Mouse (Mus musculus): ENCODE measurements around the gene Arnt2. TPM values are rescaled to one million over a fixed set of nuclear protein-coding genes. Genes with fewer than 3 reads are reported as not detected.

Gene Arnt2
- polyA plus RNA-seq, 1 experiment from 2014 or later: 1.9 TPM

GRCm38 (mm10) chr7:84261341-84261740 is 148.6 kb downstream of the Arnt2 start:
- 0 out of 2 replicates have a peak, but pooled peaks cover 2% of the 10 kb centered on the region for H3K4me1 ChIP-seq (ENCODE audit: control insufficient read depth, insufficient read depth, low read length)
- no peak overlapping the region for H3K9ac ChIP-seq (ENCODE audit: low read depth, low read length)
- H3K9me3 ChIP-seq (ENCODE audit: control insufficient read depth, low read length): no peaks in the 10 kb centered on the region
- H3K36me3 ChIP-seq (ENCODE audit: control insufficient read depth, insufficient read depth, low read length): no peaks in the 10 kb centered on the region
- H3K4me2 ChIP-seq (ENCODE audit: low read depth, low read length): no peak overlapping the region
- H3K4me3 ChIP-seq (ENCODE audit: low read length): no peak overlapping the region
- no peaks in the 10 kb centered on the region for H3K27me3 ChIP-seq (replicated peaks; ENCODE audit: control insufficient read depth, insufficient read depth, low read length)
- 77% methylated on average over 6 of the region's 6 CpGs for WGBS
- H3K27ac ChIP-seq (ENCODE audit: low read length): no peak overlapping the region
- no peak for ATAC-seq

GRCm38 (mm10) chr7:84260401-84260800 is 149.6 kb downstream of the Arnt2 start:
- Histone ChIP-seq H3K4me2 (ENCODE audit: low read depth, low read length) (no peak overlapping the region), H3K27ac (ENCODE audit: low read length) (no peak overlapping the region), H3K4me1 (ENCODE audit: control insufficient read depth, insufficient read depth, low read length) (0 out of 2 replicates have a peak, but pooled peaks cover 3% of the 10 kb centered on the region), H3K36me3 (ENCODE audit: control insufficient read depth, insufficient read depth, low read length) (no peaks in the 10 kb centered on the region), H3K4me3 (ENCODE audit: low read length) (no peak overlapping the region), H3K9ac (ENCODE audit: low read depth, low read length) (no peak overlapping the region), H3K9me3 (ENCODE audit: control insufficient read depth, low read length) (no peaks in the 10 kb centered on the region), H3K27me3 (replicated peaks; ENCODE audit: control insufficient read depth, insufficient read depth, low read length) (no peaks in the 10 kb centered on the region)
- no peak for ATAC-seq
- 83% methylated on average over 4 of the region's 4 CpGs for WGBS

GRCm38 (mm10) chr7:84259309-84259985 is 150.5 kb downstream of the Arnt2 start:
- 0 out of 2 replicates have a peak, but pooled peaks cover 3% of the 10 kb centered on the region for H3K4me1 ChIP-seq (ENCODE audit: control insufficient read depth, insufficient read depth, low read length)
- H3K9me3 ChIP-seq (ENCODE audit: control insufficient read depth, low read length): no peaks in the 10 kb centered on the region
- 55% methylated on average over 4 of the region's 4 CpGs for WGBS
- H3K4me3 ChIP-seq (ENCODE audit: low read length): no peak overlapping the region
- no peak overlapping the region for H3K9ac ChIP-seq (ENCODE audit: low read depth, low read length)
- no peaks in the 10 kb centered on the region for H3K36me3 ChIP-seq (ENCODE audit: control insufficient read depth, insufficient read depth, low read length)
- H3K27ac ChIP-seq (ENCODE audit: low read length): no peak overlapping the region
- H3K27me3 ChIP-seq (replicated peaks; ENCODE audit: control insufficient read depth, insufficient read depth, low read length): no peaks in the 10 kb centered on the region
- no peak for ATAC-seq
- H3K4me2 ChIP-seq (ENCODE audit: low read depth, low read length): no peak overlapping the region

GRCm38 (mm10) chr7:84256661-84257060 is 153.3 kb downstream of the Arnt2 start:
- H3K36me3 ChIP-seq (ENCODE audit: control insufficient read depth, insufficient read depth, low read length): no peaks in the 10 kb centered on the region
- 0 out of 2 replicates have a peak, but pooled peaks cover 3% of the 10 kb centered on the region for H3K4me1 ChIP-seq (ENCODE audit: control insufficient read depth, insufficient read depth, low read length)
- no peak overlapping the region for H3K4me3 ChIP-seq (ENCODE audit: low read length)
- H3K9me3 ChIP-seq (ENCODE audit: control insufficient read depth, low read length): no peaks in the 10 kb centered on the region
- H3K4me2 ChIP-seq (ENCODE audit: low read depth, low read length): no peak overlapping the region
- no peak for ATAC-seq
- H3K9ac ChIP-seq (ENCODE audit: low read depth, low read length): no peak overlapping the region
- no peaks in the 10 kb centered on the region for H3K27me3 ChIP-seq (replicated peaks; ENCODE audit: control insufficient read depth, insufficient read depth, low read length)
- 98% methylated on average over 3 of the region's 3 CpGs for whole genome bisulfite sequencing
- no peak overlapping the region for H3K27ac ChIP-seq (ENCODE audit: low read length)

- no peaks in the 10 kb centered on the region for H3K36me3 ChIP-seq (ENCODE audit: control insufficient read depth, insufficient read depth, low read length)
- H3K9ac ChIP-seq (ENCODE audit: low read depth, low read length): no peak overlapping the region
- H3K27ac ChIP-seq (ENCODE audit: low read length): no peak overlapping the region
- peak; percentile 48; the same call in 1 of the 2 replicates for ATAC-seq
- H3K27me3 ChIP-seq (replicated peaks; ENCODE audit: control insufficient read depth, insufficient read depth, low read length): no peaks in the 10 kb centered on the region
- H3K4me3 ChIP-seq (ENCODE audit: low read length): no peak overlapping the region
- H3K4me1 ChIP-seq (ENCODE audit: control insufficient read depth, insufficient read depth, low read length): 0 out of 2 replicates have a peak, but pooled peaks cover 3% of the 10 kb centered on the region
- H3K4me2 ChIP-seq (ENCODE audit: low read depth, low read length): no peak overlapping the region
- H3K9me3 ChIP-seq (ENCODE audit: control insufficient read depth, low read length): no peaks in the 10 kb centered on the region
- WGBS: 14% methylated on average over 1 of the region's 1 CpGs
Observed at GRCm38 (mm10) chr7:84256245-84256644, 153.7 kb downstream of the Arnt2 start.

- Histone ChIP-seq H3K9ac (ENCODE audit: low read depth, low read length) (no peak overlapping the region), H3K27me3 (replicated peaks; ENCODE audit: control insufficient read depth, insufficient read depth, low read length) (no peaks in the 10 kb centered on the region), H3K4me2 (ENCODE audit: low read depth, low read length) (no peak overlapping the region), H3K27ac (ENCODE audit: low read length) (no peak overlapping the region), H3K9me3 (ENCODE audit: control insufficient read depth, low read length) (no peaks in the 10 kb centered on the region), H3K4me3 (ENCODE audit: low read length) (no peak overlapping the region), H3K4me1 (ENCODE audit: control insufficient read depth, insufficient read depth, low read length) (0 out of 2 replicates have a peak, but pooled peaks cover 3% of the 10 kb centered on the region), H3K36me3 (ENCODE audit: control insufficient read depth, insufficient read depth, low read length) (no peaks in the 10 kb centered on the region)
- ATAC-seq: no peak
- WGBS: 71% methylated on average over 8 of the region's 8 CpGs
Observed at GRCm38 (mm10) chr7:84254916-84255315, 155.1 kb downstream of the Arnt2 start.

GRCm38 (mm10) chr7:84254311-84254710 is 155.7 kb downstream of the Arnt2 start:
- WGBS: 46% methylated on average over 3 of the region's 3 CpGs
- Histone ChIP-seq H3K4me2 (ENCODE audit: low read depth, low read length) (no peak overlapping the region), H3K9me3 (ENCODE audit: control insufficient read depth, low read length) (no peaks in the 10 kb centered on the region), H3K36me3 (ENCODE audit: control insufficient read depth, insufficient read depth, low read length) (no peaks in the 10 kb centered on the region), H3K4me1 (ENCODE audit: control insufficient read depth, insufficient read depth, low read length) (0 out of 2 replicates have a peak, but pooled peaks cover 3% of the 10 kb centered on the region), H3K27me3 (replicated peaks; ENCODE audit: control insufficient read depth, insufficient read depth, low read length) (no peaks in the 10 kb centered on the region), H3K27ac (ENCODE audit: low read length) (no peak overlapping the region), H3K9ac (ENCODE audit: low read depth, low read length) (no peak overlapping the region), H3K4me3 (ENCODE audit: low read length) (no peak overlapping the region)
- ATAC-seq: no peak

- WGBS: 91% methylated on average over 2 of the region's 2 CpGs
- Histone ChIP-seq H3K4me3 (ENCODE audit: low read length) (no peak overlapping the region), H3K9ac (ENCODE audit: low read depth, low read length) (no peak overlapping the region), H3K4me1 (ENCODE audit: control insufficient read depth, insufficient read depth, low read length) (peaks cover 21% of the 10 kb centered on the region), H3K27ac (ENCODE audit: low read length) (no peak overlapping the region), H3K4me2 (ENCODE audit: low read depth, low read length) (no peak overlapping the region), H3K27me3 (replicated peaks; ENCODE audit: control insufficient read depth, insufficient read depth, low read length) (no peaks in the 10 kb centered on the region), H3K36me3 (ENCODE audit: control insufficient read depth, insufficient read depth, low read length) (no peaks in the 10 kb centered on the region), H3K9me3 (ENCODE audit: control insufficient read depth, low read length) (no peaks in the 10 kb centered on the region)
- no peak for ATAC-seq
Observed at GRCm38 (mm10) chr7:84251667-84252066, 158.3 kb downstream of the Arnt2 start.

GRCm38 (mm10) chr7:84250736-84251135 is 159.2 kb downstream of the Arnt2 start:
- Histone ChIP-seq H3K4me2 (ENCODE audit: low read depth, low read length) (no peak overlapping the region), H3K4me3 (ENCODE audit: low read length) (no peak overlapping the region), H3K9me3 (ENCODE audit: control insufficient read depth, low read length) (no peaks in the 10 kb centered on the region), H3K27ac (ENCODE audit: low read length) (no peak overlapping the region), H3K36me3 (ENCODE audit: control insufficient read depth, insufficient read depth, low read length) (no peaks in the 10 kb centered on the region), H3K4me1 (ENCODE audit: control insufficient read depth, insufficient read depth, low read length) (peaks cover 18% of the 10 kb centered on the region), H3K27me3 (replicated peaks; ENCODE audit: control insufficient read depth, insufficient read depth, low read length) (no peaks in the 10 kb centered on the region), H3K9ac (ENCODE audit: low read depth, low read length) (no peak overlapping the region)
- 93% methylated on average over 2 of the region's 2 CpGs for WGBS
- no peak for ATAC-seq

- Histone ChIP-seq H3K9ac (ENCODE audit: low read depth, low read length) (no peak overlapping the region), H3K36me3 (ENCODE audit: control insufficient read depth, insufficient read depth, low read length) (no peaks in the 10 kb centered on the region), H3K4me3 (ENCODE audit: low read length) (no peak overlapping the region), H3K27ac (ENCODE audit: low read length) (no peak overlapping the region), H3K27me3 (replicated peaks; ENCODE audit: control insufficient read depth, insufficient read depth, low read length) (no peaks in the 10 kb centered on the region), H3K4me2 (ENCODE audit: low read depth, low read length) (no peak overlapping the region), H3K4me1 (ENCODE audit: control insufficient read depth, insufficient read depth, low read length) (peaks cover 18% of the 10 kb centered on the region), H3K9me3 (ENCODE audit: control insufficient read depth, low read length) (no peaks in the 10 kb centered on the region)
- ATAC-seq: no peak
- 81% methylated on average over 8 of the region's 8 CpGs for WGBS
Observed at GRCm38 (mm10) chr7:84249951-84250350, 160.0 kb downstream of the Arnt2 start.

All from intestine, embryonic 16.5 days (tissue).